Mouse (Mus musculus) C2C12 (cell line): Measurements from ENCODE around the gene Kalrn.

Source experiments
- CTCF ChIP-seq: IDR thresholded peaks from one replicate; pipeline ENCODE4 v1.5.1; 2011; ENCODE audit not compliant: control insufficient read depth, insufficient read depth, insufficient read length
- FOSL1 ChIP-seq: IDR thresholded peaks from one replicate; pipeline ENCODE4 v1.8.0; 2011; ENCODE audit warnings: mild to moderate bottlenecking, low read length; ENCODE audit not compliant: poor library complexity, insufficient read depth, severe bottlenecking
- MAX ChIP-seq: IDR thresholded peaks from one replicate; pipeline ENCODE4 v1.6.1; 2011; ENCODE audit warnings: mild to moderate bottlenecking, control low read depth
- MYOD1 ChIP-seq: IDR thresholded peaks from one replicate; pipeline ENCODE4 v1.6.1; 2011; ENCODE audit warnings: low read depth; ENCODE audit not compliant: control insufficient read depth, insufficient read length
- USF1 ChIP-seq: IDR thresholded peaks from one replicate; pipeline ENCODE4 v1.6.1; 2011; ENCODE audit warnings: low read depth, mild to moderate bottlenecking, control low read depth, moderate library complexity

DNA sequence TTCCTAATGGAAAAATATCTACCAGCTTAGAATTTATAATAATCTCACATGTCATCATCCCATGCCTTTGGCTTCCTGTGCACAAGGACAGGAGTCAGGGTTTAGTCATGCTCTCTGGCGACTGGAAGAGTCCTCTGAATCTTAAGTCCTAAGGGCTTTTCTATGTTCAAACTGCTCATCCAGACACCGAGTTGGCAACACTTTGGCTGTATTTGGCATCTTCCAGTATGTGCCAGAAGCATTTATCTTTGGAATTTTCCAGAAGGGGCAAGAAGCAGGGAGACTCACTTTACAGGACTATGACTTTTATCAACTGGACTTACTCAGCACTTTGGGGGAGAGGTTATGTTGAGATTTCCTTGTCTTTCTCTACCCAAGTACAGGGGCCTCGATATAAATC lies 417.6 kb downstream of the Kalrn start:
- TF ChIP-seq CTCF (no peak), MYOD1 (no peak), USF1 (no peak), MAX (no peak), FOSL1 (no peak)
